Mouse (Mus musculus): ENCODE results near the gene Gstp1. TPM values are rescaled to one million over a fixed set of nuclear protein-coding genes. Genes with fewer than 3 reads are reported as not detected.

Gene Gstp1
- 535 and 609 TPM in 2 replicates for polyA plus RNA-seq (2015; fragmentation: Nextera tagmentation; extraction: Ambion mirVana)

- no peaks in the 10 kb centered on the region for H3K27me3 ChIP-seq
- ATAC-seq (ENCODE audit: insufficient number of reproducible peaks, insufficient read depth, low FRiP score, low TSS enrichment, low read depth) = peak; percentile 82; the same call in 1 of the 2 replicates
- peaks cover 12% of the 10 kb centered on the region for H3K36me3 ChIP-seq
- H3K9me3 ChIP-seq = no peaks in the 10 kb centered on the region
- H3K4me3 ChIP-seq = peak within 1 kb of the TSS; percentile 54
- peak within 1 kb of the TSS; percentile 75 for H3K4me2 ChIP-seq
- 0% methylated on average over 26 of the region's 26 CpGs for WGBS
- peak within 1 kb of the TSS; percentile 80 for H3K9ac ChIP-seq
- peak within 1 kb of the TSS; percentile 60 for H3K27ac ChIP-seq
- H3K4me1 ChIP-seq = peaks cover 19% of the 10 kb centered on the region
Measured at GRCm38 (mm10) chr19:4037788-4038232, at the start of gene Gstp1. Gstp1 (minus strand) TSS chr19:4037985.

GRCm38 (mm10) chr19:4087090-4087489, 49.3 kb upstream of the Gstp1 start:
- 90% methylated on average over 5 of the region's 5 CpGs for WGBS
- H3K4me3 ChIP-seq = no peak overlapping the region
- no peak overlapping the region for H3K9ac ChIP-seq
- 0 out of 2 replicates have a peak, but pooled peaks cover 3% of the 10 kb centered on the region for H3K4me1 ChIP-seq
- H3K27ac ChIP-seq = no peak overlapping the region
- ATAC-seq (ENCODE audit: insufficient number of reproducible peaks, insufficient read depth, low FRiP score, low TSS enrichment, low read depth) = no peak
- no peaks in the 10 kb centered on the region for H3K36me3 ChIP-seq
- H3K4me2 ChIP-seq = no peak overlapping the region
- peaks cover 7% of the 10 kb centered on the region; the same call in 1 of the 2 replicates for H3K27me3 ChIP-seq
- H3K9me3 ChIP-seq = no peaks in the 10 kb centered on the region

DNA sequence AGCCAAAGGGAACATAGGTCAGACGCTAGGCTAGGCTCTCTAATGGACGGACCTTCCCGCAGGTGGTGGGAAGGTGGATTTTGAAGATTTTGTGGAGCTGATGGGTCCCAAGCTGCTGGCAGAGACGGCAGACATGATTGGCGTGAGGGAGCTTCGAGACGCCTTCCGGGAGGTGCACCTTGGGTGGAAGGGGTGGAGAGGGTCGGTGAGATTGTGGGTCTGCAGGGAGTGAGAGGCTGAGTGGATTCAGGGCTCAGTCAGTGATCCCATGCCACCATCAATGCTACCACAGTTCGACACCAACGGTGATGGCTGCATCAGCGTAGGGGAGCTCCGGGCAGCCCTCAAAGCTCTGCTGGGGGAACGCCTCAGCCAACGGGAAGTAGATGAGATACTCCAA, 48.4 kb upstream of the Gstp1 start:
- no peak overlapping the region for H3K4me3 ChIP-seq
- no peak overlapping the region for H3K9ac ChIP-seq
- no peaks in the 10 kb centered on the region for H3K36me3 ChIP-seq
- H3K27me3 ChIP-seq = peaks cover 7% of the 10 kb centered on the region; the same call in 1 of the 2 replicates
- 88% methylated on average over 15 of the region's 15 CpGs for WGBS
- 0 out of 2 replicates have a peak, but pooled peaks cover 3% of the 10 kb centered on the region for H3K4me1 ChIP-seq
- H3K9me3 ChIP-seq = no peaks in the 10 kb centered on the region
- H3K4me2 ChIP-seq = no peak overlapping the region
- H3K27ac ChIP-seq = no peak overlapping the region
- no peak for ATAC-seq (ENCODE audit: insufficient number of reproducible peaks, insufficient read depth, low FRiP score, low TSS enrichment, low read depth)

GRCm38 (mm10) chr19:4084984-4085383, 47.2 kb upstream of the Gstp1 start:
- Histone ChIP-seq H3K27me3 (0 out of 2 replicates have a peak, but pooled peaks cover 7% of the 10 kb centered on the region), H3K4me3 (no peak overlapping the region), H3K4me2 (no peak overlapping the region), H3K27ac (no peak overlapping the region), H3K9ac (no peak overlapping the region), H3K36me3 (no peaks in the 10 kb centered on the region), H3K9me3 (no peaks in the 10 kb centered on the region), H3K4me1 (0 out of 2 replicates have a peak, but pooled peaks cover 3% of the 10 kb centered on the region)
- no peak for ATAC-seq (ENCODE audit: insufficient number of reproducible peaks, insufficient read depth, low FRiP score, low TSS enrichment, low read depth)
- 93% methylated on average over 1 of the region's 1 CpGs for WGBS

GRCm38 (mm10) chr19:4083826-4084225, 46.0 kb upstream of the Gstp1 start:
- no peaks in the 10 kb centered on the region for H3K36me3 ChIP-seq
- 0 out of 2 replicates have a peak, but pooled peaks cover 7% of the 10 kb centered on the region for H3K27me3 ChIP-seq
- ATAC-seq (ENCODE audit: insufficient number of reproducible peaks, insufficient read depth, low FRiP score, low TSS enrichment, low read depth) = no peak
- H3K27ac ChIP-seq = no peak overlapping the region
- H3K4me1 ChIP-seq = 0 out of 2 replicates have a peak, but pooled peaks cover 3% of the 10 kb centered on the region
- no peak overlapping the region for H3K4me2 ChIP-seq
- 29% methylated on average over 8 of the region's 8 CpGs for WGBS
- H3K9me3 ChIP-seq = no peaks in the 10 kb centered on the region
- H3K9ac ChIP-seq = no peak overlapping the region; the same call in 1 of the 2 replicates
- H3K4me3 ChIP-seq = no peak overlapping the region

DNA sequence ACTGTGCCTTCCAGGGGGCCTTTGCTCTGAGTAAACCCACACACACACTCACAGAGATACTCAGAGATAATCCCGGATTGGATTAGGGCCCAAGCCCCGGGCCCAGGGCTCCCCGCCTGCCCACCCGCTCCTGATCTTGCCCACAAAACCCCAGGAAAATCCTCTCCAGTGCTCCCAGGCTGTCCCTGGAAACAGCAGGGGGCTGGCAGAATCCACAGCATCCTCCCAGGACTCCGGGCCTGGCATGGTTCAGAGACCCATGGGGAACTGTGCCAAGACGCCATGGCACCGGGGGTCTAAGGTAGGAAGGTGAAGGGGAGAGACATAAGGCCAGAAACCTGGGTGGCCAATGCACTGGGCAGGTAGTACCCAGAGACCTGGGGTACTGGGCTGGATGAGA, 45.5 kb upstream of the Gstp1 start:
- no peak overlapping the region for H3K27ac ChIP-seq
- 0 out of 2 replicates have a peak, but pooled peaks cover 7% of the 10 kb centered on the region for H3K27me3 ChIP-seq
- WGBS = 78% methylated on average over 7 of the region's 7 CpGs
- 0 out of 2 replicates have a peak, but pooled peaks cover 3% of the 10 kb centered on the region for H3K4me1 ChIP-seq
- no peak overlapping the region for H3K4me3 ChIP-seq
- H3K9ac ChIP-seq = 0 out of 2 replicates have a peak overlapping the region, but pooled peaks have one; percentile 32
- no peaks in the 10 kb centered on the region for H3K36me3 ChIP-seq
- ATAC-seq (ENCODE audit: insufficient number of reproducible peaks, insufficient read depth, low FRiP score, low TSS enrichment, low read depth) = no peak
- H3K4me2 ChIP-seq = no peak overlapping the region
- H3K9me3 ChIP-seq = no peaks in the 10 kb centered on the region

DNA sequence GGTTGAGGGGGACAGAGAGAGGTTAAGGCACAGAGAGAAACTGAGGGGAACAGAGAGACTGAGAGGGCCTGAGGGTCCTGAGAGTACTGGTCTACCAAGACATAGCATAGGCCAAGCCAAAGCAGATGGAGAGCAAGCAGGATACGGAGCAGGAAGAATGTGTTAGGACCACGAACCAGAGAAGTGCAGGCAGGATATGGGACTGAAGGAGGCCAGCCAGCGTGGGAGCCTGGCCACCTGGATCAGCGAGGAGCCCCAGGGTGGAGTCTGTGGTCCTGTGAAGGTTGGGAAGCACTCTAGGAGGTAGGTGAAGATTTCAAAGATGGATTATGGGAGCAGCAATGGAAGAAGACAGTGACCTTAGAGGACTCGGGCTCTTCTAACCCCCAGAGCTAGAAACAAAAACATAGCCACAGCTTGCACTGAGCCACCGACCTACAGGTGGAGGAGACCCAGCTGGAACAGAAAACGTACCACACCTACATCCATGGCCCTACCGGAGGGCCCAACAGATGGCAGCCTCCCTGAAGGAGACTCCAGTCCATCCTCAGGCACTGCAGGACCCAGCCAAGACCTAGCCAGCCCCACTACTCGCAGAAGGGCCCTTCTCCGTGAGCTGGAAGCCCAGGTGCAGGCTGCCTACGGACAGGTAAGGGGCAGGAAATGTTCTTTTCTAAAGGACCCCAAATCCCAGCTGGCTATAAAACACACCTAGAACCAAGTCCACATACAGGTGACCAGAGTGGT, 44.6 kb upstream of the Gstp1 start:
- Histone ChIP-seq H3K9me3 (no peaks in the 10 kb centered on the region), H3K27ac (no peak overlapping the region), H3K4me3 (no peak overlapping the region), H3K36me3 (no peaks in the 10 kb centered on the region), H3K4me1 (0 out of 2 replicates have a peak, but pooled peaks cover 3% of the 10 kb centered on the region), H3K27me3 (0 out of 2 replicates have a peak, but pooled peaks cover 7% of the 10 kb centered on the region), H3K9ac (no peak overlapping the region), H3K4me2 (no peak overlapping the region)
- 77% methylated on average over 11 of the region's 11 CpGs for WGBS
- ATAC-seq (ENCODE audit: insufficient number of reproducible peaks, insufficient read depth, low FRiP score, low TSS enrichment, low read depth) = no peak

- no peak within 1 kb of the TSS for H3K4me2 ChIP-seq
Measured at GRCm38 (mm10) chr19:4081394-4081793, 43.6 kb upstream of the Gstp1 start, which contains the start of gene Cabp2. Cabp2 (plus strand) TSS chr19:4081578.

GRCm38 (mm10) chr19:4080511-4081009, 42.8 kb upstream of the Gstp1 start:
- Histone ChIP-seq H3K36me3 (no peaks in the 10 kb centered on the region), H3K27me3 (0 out of 2 replicates have a peak, but pooled peaks cover 7% of the 10 kb centered on the region), H3K9ac (no peak overlapping the region), H3K27ac (no peak overlapping the region), H3K4me2 (no peak overlapping the region), H3K4me1 (0 out of 2 replicates have a peak, but pooled peaks cover 3% of the 10 kb centered on the region), H3K9me3 (no peaks in the 10 kb centered on the region), H3K4me3 (no peak overlapping the region)
- no peak for ATAC-seq (ENCODE audit: insufficient number of reproducible peaks, insufficient read depth, low FRiP score, low TSS enrichment, low read depth)
- 67% methylated on average over 8 of the region's 8 CpGs for WGBS

More at GRCm38 (mm10) chr19:4081394-4081793, 43.6 kb upstream of the Gstp1 start, which contains the start of gene Cabp2:
- Histone ChIP-seq H3K27ac (no peak within 1 kb of the TSS), H3K9me3 (no peaks in the 10 kb centered on the region), H3K9ac (no peak within 1 kb of the TSS), H3K4me3 (no peak within 1 kb of the TSS), H3K36me3 (no peaks in the 10 kb centered on the region), H3K27me3 (0 out of 2 replicates have a peak, but pooled peaks cover 7% of the 10 kb centered on the region), H3K4me1 (0 out of 2 replicates have a peak, but pooled peaks cover 3% of the 10 kb centered on the region)
- 70% methylated on average over 3 of the region's 3 CpGs for WGBS
- no peak for ATAC-seq (ENCODE audit: insufficient number of reproducible peaks, insufficient read depth, low FRiP score, low TSS enrichment, low read depth)

GRCm38 (mm10) chr19:4079594-4079993, 41.8 kb upstream of the Gstp1 start:
- Histone ChIP-seq H3K27me3 (0 out of 2 replicates have a peak, but pooled peaks cover 6% of the 10 kb centered on the region), H3K4me3 (no peak overlapping the region), H3K27ac (no peak overlapping the region), H3K4me2 (no peak overlapping the region), H3K9me3 (no peaks in the 10 kb centered on the region), H3K4me1 (0 out of 2 replicates have a peak, but pooled peaks cover 3% of the 10 kb centered on the region), H3K36me3 (no peaks in the 10 kb centered on the region), H3K9ac (no peak overlapping the region)
- no peak for ATAC-seq (ENCODE audit: insufficient number of reproducible peaks, insufficient read depth, low FRiP score, low TSS enrichment, low read depth)
- 69% methylated on average over 1 of the region's 1 CpGs for WGBS

GRCm38 (mm10) chr19:4075531-4075930, 37.7 kb upstream of the Gstp1 start:
- Histone ChIP-seq H3K4me1 (no peaks in the 10 kb centered on the region), H3K9me3 (no peaks in the 10 kb centered on the region), H3K27ac (no peak overlapping the region), H3K9ac (no peak overlapping the region), H3K4me2 (no peak overlapping the region), H3K36me3 (no peaks in the 10 kb centered on the region), H3K27me3 (no peaks in the 10 kb centered on the region), H3K4me3 (no peak overlapping the region)
- 83% methylated on average over 1 of the region's 1 CpGs for WGBS
- ATAC-seq (ENCODE audit: insufficient number of reproducible peaks, insufficient read depth, low FRiP score, low TSS enrichment, low read depth) = no peak
